Mouse (Mus musculus) right cerebral cortex, postnatal 14 days (tissue): ENCODE results near the gene Brf1.
A peak's percentile ranks its signal among the peaks of the same experiment; 100 is the strongest.

Experiments
- DNase-seq: peaks from one replicate; pipeline ENCODE4 v3.0.0; 2022

Brf1 gene

GRCm38 (mm10) chr12:113000294-113001132, at the start of gene Brf1:
Gene Brf1, minus strand, starts transcription at chr12:113000704.
- peak; percentile 94 for DNase-seq

DNA sequence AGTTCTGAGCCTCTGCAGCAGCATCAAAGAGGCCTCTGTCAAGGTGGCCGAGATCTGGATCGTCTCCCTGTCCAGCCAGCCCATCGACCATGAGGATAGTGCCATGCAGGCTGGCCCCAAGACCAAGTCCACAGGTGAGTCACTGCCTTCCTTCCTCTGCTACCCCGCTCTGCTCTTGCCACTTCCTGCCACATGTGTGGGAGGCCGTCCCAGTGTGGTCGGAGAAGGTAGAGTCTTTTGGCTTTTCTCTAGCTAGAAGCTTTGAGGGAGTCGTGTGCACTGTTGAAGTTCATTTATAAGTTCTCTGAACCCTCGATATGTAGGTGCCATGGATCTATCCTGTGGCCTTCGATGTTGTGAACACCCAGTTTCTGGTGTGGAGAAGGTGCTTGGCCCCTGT, 49.3 kb upstream of the Brf1 start:
- DNase-seq = no peak

GRCm38 (mm10) chr12:113048103-113048502, 47.6 kb upstream of the Brf1 start:
- DNase-seq = no peak

DNA sequence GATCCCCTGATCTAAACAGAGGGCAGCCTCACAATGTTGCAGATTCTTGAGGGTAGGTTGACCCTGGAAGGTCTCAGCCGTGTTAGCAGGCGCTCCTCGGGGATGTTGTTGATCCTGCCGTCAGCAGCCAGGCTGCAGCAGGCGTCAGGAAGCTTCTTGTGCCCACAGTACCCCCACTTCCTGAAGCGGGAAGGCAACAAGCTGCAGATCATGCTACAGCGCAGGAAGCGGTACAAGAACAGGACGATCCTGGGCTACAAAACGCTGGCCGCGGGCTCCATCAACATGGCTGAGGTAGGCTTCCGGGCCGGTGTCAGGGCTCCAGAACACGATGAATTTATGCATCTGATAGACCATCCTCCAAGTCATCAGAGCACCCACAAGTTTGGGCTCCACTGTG, 46.4 kb upstream of the Brf1 start:
- no peak for DNase-seq

DNA sequence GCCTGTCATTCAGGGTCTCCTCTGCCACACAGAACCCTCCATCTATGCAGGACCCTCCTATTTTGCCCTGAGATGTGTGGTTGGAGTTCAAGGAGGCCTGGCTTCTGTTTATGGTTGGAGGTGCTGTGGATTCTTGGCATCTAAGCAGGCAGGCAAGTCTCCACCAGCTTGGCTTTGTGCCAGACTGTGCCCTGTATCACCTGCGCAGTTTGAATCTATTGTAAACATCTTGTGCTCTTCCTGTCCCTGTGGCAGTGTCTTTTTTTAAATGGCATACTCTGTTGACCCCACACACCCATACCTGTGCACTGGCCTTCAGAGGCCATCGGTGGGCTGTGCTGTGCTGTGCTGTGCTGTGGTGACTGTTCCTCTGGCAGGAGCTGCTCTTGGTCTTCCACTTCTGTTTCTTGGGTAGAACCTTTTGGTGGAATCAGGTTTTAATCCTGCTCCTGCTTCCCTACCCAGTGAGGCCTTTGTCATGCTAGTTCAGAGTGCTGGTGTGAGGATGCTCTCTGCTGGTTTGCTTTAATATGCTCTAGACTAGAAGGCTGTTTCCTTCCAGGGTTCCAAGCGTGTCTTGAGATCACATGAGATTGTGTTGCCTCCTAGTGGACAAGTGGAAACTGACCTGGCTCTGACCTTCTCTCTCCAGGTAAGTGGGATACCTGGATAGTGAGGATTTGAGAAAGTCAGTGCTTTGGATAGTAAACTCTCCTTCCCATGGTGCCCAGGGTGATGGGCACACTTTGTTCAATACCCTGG, 44.6 kb upstream of the Brf1 start:
- no peak for DNase-seq

GRCm38 (mm10) chr12:113042543-113042942, 42.0 kb upstream of the Brf1 start:
- no peak for DNase-seq

DNA sequence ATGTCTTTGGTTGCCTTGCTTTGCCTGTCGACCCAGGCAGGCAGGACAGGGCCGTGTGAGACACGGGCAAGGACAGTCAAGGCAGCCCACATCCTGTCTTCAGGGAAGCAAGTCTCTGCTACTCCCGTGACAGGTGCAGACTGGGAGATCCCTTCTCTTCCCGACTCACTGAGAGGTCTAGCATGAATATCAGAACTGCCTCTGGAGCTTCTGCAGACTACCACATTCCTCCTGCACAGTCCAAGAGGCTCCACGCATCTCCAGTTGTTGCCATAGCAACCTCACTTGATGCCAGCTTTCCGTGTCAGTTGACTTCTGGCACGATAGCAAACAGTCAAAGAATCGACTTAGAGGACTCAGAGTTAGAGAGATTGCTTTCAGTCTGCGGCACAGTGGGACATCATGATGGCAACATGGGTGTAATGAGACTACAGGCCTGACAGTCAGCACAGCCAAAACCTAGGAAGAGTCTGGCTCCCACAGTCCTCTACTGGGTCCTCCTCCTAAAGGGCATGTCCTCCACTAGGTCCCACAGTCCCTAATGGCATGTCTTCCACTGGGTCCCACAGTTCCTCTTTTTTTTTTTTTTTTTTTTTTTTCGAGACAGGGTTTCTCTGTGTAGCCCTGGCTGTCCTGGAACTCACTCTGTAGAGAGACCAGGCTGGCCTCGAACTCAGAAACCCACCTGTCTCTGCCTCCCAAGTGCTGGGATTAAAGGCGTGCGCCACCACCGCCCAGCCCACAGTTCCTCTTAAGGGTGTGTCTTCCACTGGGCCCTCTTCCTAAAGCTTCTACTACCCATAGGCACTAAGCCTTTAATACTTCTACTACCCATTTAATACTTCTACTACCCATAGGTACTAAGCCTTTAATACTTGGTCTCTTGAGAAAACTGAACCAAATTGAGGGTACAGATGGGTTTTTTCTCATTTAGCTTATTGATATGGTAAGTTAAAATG, 41.3 kb upstream of the Brf1 start:
- DNase-seq = peak; percentile 54

DNA sequence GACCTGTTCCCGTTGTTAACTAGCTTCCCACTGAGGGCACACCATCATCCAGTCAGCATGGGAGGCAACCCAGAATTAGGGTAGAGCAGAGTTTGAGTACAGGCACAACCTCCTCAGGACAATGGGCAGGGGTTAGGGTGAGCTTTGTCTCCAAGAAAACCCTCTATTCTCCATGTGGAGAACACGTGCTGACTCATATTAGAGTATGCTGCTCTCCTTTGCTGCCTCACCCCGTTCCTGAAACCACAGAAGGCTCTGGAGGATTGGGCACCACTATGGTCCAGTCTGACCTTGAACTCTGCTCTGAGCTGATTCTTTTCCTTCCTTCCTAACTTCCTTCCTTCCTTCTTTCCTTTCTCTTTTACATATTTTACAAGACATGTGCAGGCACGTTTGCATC, 37.9 kb upstream of the Brf1 start:
- no peak for DNase-seq

- DNase-seq = no peak
Measured at GRCm38 (mm10) chr12:113036996-113037395, 36.5 kb upstream of the Brf1 start.

DNA sequence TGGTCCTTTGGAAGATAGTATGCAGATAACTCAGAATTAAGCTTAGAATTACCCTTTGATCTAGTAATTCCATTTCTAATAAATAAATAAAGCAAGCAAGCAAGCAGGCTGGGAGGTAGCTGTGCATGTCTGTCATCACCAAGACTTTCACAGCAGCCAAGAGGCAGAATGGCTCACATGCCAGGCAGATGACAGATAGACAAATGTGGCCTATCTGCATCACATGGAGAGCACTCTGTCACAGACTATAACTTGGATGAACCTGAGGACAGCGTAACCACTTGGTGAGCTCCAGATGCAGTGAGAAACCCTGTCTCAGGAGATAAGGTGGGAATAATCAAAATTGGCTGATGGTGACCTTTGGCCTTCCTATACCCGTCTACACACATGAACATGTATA, 34.6 kb upstream of the Brf1 start:
- DNase-seq = no peak

- peak; percentile 32 for DNase-seq
Measured at GRCm38 (mm10) chr12:113032296-113033250, 32.1 kb upstream of the Brf1 start.

DNA sequence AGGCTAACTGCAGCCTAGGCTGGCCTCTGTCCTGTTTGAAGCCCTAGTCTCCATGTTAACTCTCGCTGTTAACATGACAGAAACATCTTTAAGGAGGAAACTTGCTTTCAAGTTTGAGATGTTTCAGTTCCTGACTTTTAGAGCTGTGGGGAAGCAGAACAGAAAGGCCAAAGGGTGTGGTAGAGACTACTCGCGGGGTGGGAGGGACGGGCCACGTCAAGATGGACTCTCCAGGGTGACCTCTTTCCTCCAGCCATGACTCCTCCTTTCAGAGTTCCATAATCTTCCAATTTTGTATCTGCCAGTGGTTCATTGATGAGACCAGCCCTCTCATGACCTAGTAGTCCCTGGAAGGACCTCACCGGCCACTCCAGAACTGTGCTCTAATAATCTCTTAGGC, 30.9 kb upstream of the Brf1 start:
- DNase-seq = no peak

- no peak for DNase-seq
Measured at GRCm38 (mm10) chr12:113030993-113031392, 30.5 kb upstream of the Brf1 start.

DNA sequence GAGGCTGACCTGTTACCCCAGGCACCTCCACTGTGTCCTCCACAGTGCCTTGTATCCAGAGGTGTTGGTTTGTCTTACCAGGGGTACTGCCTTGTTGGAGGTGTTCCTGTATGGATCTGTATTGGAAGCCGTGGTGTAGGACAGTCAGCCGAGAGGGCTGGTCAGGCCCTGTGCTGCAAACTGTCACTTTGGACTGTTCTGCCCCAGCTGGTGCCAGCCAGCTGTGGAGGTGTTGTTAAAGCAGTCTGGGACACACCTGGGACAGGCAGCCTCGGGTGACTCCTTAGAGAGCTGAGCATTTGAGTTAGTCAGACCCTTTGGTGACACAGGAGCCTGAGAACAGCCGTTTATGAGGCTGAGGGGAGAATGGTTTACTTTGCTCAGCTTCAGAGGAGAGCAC, 29.5 kb upstream of the Brf1 start:
- DNase-seq = no peak

GRCm38 (mm10) chr12:113028898-113029297, 28.4 kb upstream of the Brf1 start:
- DNase-seq = no peak

DNA sequence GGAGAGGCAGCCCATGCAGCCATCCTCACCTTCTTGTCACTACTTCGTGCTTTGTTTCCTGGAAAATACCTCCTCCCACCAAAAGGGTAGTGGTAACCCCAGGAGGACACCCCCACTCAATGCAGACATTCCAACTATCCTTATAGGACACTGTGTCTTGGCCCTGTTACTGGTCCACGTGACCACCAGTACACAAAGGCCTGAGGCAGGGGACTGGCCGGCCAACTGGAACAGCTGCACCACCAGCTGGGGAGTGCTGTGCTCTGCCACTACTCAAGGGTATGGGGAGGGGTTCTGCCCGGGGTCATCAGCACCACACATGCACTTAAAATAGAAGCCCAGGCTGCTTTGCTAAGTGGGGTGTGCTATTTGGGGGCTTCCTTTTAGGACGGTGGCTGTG, 27.6 kb upstream of the Brf1 start:
- DNase-seq = no peak

- DNase-seq = no peak
Measured at GRCm38 (mm10) chr12:113027495-113027894, 27.0 kb upstream of the Brf1 start.

GRCm38 (mm10) chr12:113026557-113026956, 26.1 kb upstream of the Brf1 start:
- DNase-seq = no peak

GRCm38 (mm10) chr12:113023082-113023481, 22.6 kb upstream of the Brf1 start:
- DNase-seq = no peak

DNA sequence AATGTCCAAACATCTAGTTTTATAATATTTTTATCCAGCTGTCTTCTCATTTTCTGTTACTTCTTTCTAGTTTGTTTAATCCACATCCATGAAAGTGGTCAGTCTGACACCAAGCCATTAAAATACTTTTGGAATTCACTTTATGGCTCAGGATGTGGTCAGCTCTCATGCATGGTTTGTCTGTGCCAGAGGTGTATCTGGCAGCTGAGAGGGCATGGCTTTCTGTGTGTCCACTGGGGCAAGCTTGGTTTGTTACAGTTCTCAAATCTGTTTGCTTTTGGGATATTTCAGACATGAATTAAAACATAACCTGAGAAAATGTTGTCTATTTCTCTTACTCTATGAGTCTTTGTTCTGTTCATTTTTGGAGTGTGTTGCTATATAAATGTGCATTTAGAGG, 21.0 kb upstream of the Brf1 start:
- no peak for DNase-seq

- DNase-seq = no peak
Measured at GRCm38 (mm10) chr12:113018763-113019162, 18.3 kb upstream of the Brf1 start.

GRCm38 (mm10) chr12:113017429-113017984, 17.0 kb upstream of the Brf1 start:
- DNase-seq = no peak
